Mouse (Mus musculus) brown adipose tissue, adult 24 weeks (tissue): ENCODE measurements at regions not wholly inside any gene's neighbourhood (a gene's known extent, or its start where the extent isn't known, plus 50 kb on each side); places are given as distances from the start of the nearest gene placed in this dataset.

Experiments used
- H3K27ac ChIP-seq: fragments of 200-500 bp; replicated peaks from 2 replicates; pipeline ENCODE4 v1.5.1; 2012; ENCODE audit warnings: low read depth, mild to moderate bottlenecking, low read length
- H3K4me1 ChIP-seq: fragments of 200-500 bp; 2 replicates; pipeline ENCODE4 v1.6.1; 2012; ENCODE audit warnings: low read length, mixed read lengths; ENCODE audit not compliant: control insufficient read depth, insufficient read depth, insufficient read length
- H3K4me3 ChIP-seq: fragments of 200-500 bp; 2 replicates; pipeline ENCODE4 v1.5.1; 2012; ENCODE audit warnings: low read depth, mild to moderate bottlenecking, low read length, moderate library complexity; ENCODE audit not compliant: insufficient read depth

GRCm38 (mm10) chr12:110215311-110215710, 63.6 kb upstream of the Dio3 start:
- Histone ChIP-seq H3K4me3 (no peak overlapping the region), H3K27ac (no peak overlapping the region), H3K4me1 (no peaks in the 10 kb centered on the region)

GRCm38 (mm10) chr12:110219750-110220149, 59.1 kb upstream of the Dio3 start:
- no peak overlapping the region for H3K27ac ChIP-seq
- H3K4me3 ChIP-seq, result no peak overlapping the region

GRCm38 (mm10) chr12:110220516-110220915, 58.4 kb upstream of the Dio3 start:
- H3K4me3 ChIP-seq, result 0 out of 2 replicates have a peak overlapping the region, but pooled peaks have one; percentile 27
- H3K27ac ChIP-seq, result no peak overlapping the region
- peaks cover 4% of the 10 kb centered on the region for H3K4me1 ChIP-seq

More at GRCm38 (mm10) chr12:110219750-110220149, 59.1 kb upstream of the Dio3 start:
- H3K4me1 ChIP-seq, result peaks cover 4% of the 10 kb centered on the region

GRCm38 (mm10) chr12:110221184-110221583, 57.7 kb upstream of the Dio3 start:
- Histone ChIP-seq H3K27ac (no peak overlapping the region), H3K4me1 (peaks cover 4% of the 10 kb centered on the region), H3K4me3 (no peak overlapping the region)

- Histone ChIP-seq H3K4me1 (peaks cover 4% of the 10 kb centered on the region), H3K4me3 (no peak overlapping the region), H3K27ac (no peak overlapping the region)
Observed at GRCm38 (mm10) chr12:110221679-110222078, 57.2 kb upstream of the Dio3 start.

- Histone ChIP-seq H3K4me3 (no peak overlapping the region), H3K27ac (no peak overlapping the region), H3K4me1 (peaks cover 4% of the 10 kb centered on the region)
Observed at GRCm38 (mm10) chr12:110224250-110224649, 54.6 kb upstream of the Dio3 start.

- H3K4me1 ChIP-seq, result no peaks in the 10 kb centered on the region
- H3K4me3 ChIP-seq, result no peak overlapping the region
- H3K27ac ChIP-seq, result no peak overlapping the region
Observed at GRCm38 (mm10) chr12:110228011-110228411, 50.9 kb upstream of the Dio3 start.
